Mouse (Mus musculus): ENCODE results near the gene Elane. TPM values are rescaled to one million over a fixed set of nuclear protein-coding genes. Genes with fewer than 3 reads are reported as not detected.

Elane gene
- total RNA-seq, 2 experiments from 2014 or later = not detected

DNA sequence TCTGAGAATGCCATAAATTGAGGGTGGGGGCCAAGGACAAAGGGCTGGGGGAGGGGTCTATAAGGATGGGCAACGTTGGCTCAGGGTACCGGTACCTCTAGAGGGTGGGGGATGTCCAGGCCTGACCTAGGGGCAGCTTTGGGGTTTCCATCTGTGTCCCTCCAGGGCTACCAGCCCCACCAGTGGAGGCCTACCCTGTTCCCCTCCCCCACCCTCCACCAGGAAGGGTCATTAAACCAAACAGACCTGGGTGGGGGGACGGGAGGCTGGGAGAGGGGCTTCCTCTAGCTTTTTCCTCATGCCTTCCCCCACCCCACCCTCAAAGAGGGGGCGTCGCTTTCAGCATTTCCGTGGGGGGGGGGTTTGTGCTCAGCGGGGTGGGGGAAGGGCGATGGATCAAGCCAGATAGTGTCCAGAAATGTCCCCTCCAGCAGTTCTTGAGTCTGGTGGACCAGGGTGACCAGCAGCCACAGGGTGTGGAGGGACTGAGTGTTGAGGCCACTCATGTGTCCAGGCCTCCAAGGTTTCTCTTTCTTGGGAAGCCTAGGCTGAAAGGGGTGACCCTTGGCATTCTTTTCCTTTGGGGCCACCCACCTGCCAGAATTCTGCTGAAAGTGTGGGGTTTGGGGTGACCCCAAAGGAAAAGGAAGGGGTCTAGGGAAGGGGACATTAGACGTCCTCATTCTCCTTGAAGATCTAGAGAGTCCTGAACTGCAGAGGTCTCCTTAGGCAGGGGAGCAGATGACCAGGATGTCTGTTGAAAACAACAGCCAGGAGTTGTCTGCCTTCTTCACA lies 43.1 kb downstream of the Elane start:
- TF ChIP-seq CTCF (IDR thresholded peaks at IDR 0.05) = no peak
- no peak overlapping the region for H3K27ac ChIP-seq
- no peak for DNase-seq (ENCODE audit: extremely low spot score in 1 of 2, low spot score in 2 of 2)
- intact Hi-C loops (cut with DNase I) = no loop called here
- H3K4me3 ChIP-seq = no peak overlapping the region

- Histone ChIP-seq H3K4me3 (no peak overlapping the region), H3K27ac (no peak overlapping the region)
- TF ChIP-seq CTCF (IDR thresholded peaks at IDR 0.05) = no peak
- intact Hi-C loops (cut with DNase I) = no loop called here
- no peak for DNase-seq (ENCODE audit: extremely low spot score in 1 of 2, low spot score in 2 of 2)
These were observed 44.1 kb downstream of the Elane start for GRCm38 (mm10) chr10:79929967-79930825.

- no peak for DNase-seq (ENCODE audit: extremely low spot score in 1 of 2, low spot score in 2 of 2)
- intact Hi-C loops (cut with DNase I) = no loop called here
- Histone ChIP-seq H3K27ac (no peak overlapping the region), H3K4me3 (no peak overlapping the region)
- no peak for TF ChIP-seq CTCF (IDR thresholded peaks at IDR 0.05)
These were observed 44.8 kb downstream of the Elane start for GRCm38 (mm10) chr10:79930826-79931186.

DNA sequence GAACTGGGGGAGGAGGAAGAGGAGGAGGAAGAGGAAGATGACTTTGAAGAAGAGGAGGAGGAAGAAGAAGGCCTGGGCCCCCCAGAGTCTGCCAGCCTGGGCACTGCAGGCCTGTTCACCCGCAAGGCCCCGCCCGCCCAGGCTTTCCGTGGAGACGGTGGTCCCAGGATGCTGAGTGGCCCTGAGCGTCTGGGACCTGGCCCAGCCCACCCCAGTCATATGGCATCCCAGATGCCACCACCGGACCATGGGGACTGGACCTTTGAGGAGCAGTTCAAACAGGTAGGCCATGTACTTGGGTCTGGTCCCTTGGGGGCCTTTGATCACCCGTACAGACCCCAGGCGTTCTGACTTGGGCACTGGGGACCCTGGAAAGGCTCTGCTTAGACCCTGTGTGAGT lies 45.8 kb downstream of the Elane start:
- intact Hi-C loops (cut with DNase I) = no loop called here
- H3K27ac ChIP-seq = no peak overlapping the region
- DNase-seq (ENCODE audit: extremely low spot score in 1 of 2, low spot score in 2 of 2) = no peak
- no peak for TF ChIP-seq CTCF (IDR thresholded peaks at IDR 0.05)
- no peak overlapping the region for H3K4me3 ChIP-seq

DNA sequence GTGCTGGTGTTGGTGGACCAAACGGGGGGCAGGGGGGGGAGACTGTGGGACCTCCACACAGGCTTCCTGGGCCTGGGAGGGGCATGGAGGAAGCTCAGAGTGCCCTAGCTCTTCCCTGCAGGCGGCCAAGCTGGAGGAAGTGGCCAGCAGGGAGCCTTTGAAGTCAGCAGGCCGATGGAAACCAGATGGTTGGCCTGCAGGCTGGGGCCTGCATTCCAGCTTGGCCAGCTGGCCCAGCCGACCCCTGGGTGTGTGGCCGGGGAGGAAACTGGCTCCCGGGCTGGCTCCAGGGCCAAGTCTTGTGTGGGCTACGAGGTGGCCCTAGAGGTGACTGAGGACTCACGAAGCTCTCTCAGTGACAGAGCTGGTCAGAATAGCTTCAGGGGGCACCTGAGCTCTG lies 46.7 kb downstream of the Elane start:
- H3K27ac ChIP-seq = peak overlapping the region; percentile 60; the same call in 1 of the 2 replicates
- no peak overlapping the region for H3K4me3 ChIP-seq
- peak; percentile 1; the same call in 1 of the 2 replicates for TF ChIP-seq CTCF (IDR thresholded peaks at IDR 0.05)
- DNase-seq (ENCODE audit: extremely low spot score in 1 of 2, low spot score in 2 of 2) = no peak
- intact Hi-C loops (cut with DNase I) = no loop called here

DNA sequence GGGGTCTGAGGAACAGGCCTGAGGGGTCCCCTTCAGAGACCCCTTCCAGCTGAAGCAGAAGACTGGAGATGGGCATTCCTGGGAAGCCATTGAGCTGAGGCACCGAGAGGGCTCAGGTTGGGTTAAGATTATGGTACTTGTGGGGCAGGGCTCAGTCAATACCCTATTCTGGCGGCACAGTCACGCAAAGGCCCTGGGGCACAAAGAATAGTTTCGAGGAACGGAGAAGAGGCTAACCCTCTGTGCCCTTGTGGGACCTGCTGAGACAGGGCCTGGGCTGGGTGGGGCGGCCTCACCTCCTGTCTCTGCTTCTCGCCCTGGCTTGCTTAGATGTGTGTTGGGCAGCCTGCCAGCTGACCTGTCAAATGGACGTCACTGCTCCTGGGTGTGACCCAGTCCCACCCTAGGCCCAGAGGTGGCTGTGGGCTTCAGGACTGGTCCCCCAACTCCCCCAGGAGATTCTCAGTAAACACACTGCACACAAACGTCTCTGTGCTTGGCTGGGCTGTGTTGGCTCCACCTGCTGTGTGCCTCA lies 47.2 kb downstream of the Elane start:
- H3K4me3 ChIP-seq = no peak overlapping the region
- H3K27ac ChIP-seq = peak overlapping the region; percentile 60; the same call in 1 of the 2 replicates
- intact Hi-C loops (cut with DNase I) = no loop called here
- TF ChIP-seq CTCF (IDR thresholded peaks at IDR 0.05) = no peak
- DNase-seq (ENCODE audit: extremely low spot score in 1 of 2, low spot score in 2 of 2) = no peak

GRCm38 (mm10) chr10:79933861-79934260 lies 47.8 kb downstream of the Elane start:
- no peak for DNase-seq (ENCODE audit: extremely low spot score in 1 of 2, low spot score in 2 of 2)
- no peak overlapping the region for H3K4me3 ChIP-seq
- intact Hi-C loops (cut with DNase I) = no loop called here
- 0 out of 2 replicates have a peak overlapping the region, but pooled peaks have one; percentile 16 for H3K27ac ChIP-seq
- no peak for TF ChIP-seq CTCF (IDR thresholded peaks at IDR 0.05)

DNA sequence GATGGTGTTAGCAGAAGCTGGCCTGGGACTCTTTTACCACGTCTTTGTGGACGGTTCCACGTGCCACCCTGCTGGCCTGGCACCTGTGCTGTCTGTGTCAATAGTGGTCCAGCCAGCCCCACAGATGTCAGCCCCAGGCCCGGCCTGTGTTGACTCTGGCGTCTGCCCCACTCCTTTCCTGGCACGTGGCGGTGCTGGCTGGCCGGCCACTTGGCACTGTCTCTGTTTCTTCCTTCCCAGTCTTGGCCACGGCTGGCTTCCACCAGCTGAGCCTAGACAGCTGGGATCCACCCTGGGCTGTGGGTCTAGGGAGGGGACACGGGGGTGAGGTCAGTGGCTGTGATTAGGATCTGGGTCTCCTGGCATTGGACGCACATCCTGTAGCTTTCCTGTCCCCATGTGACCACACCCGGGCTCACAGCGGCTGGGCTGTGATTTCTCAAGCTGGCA lies 48.2 kb downstream of the Elane start:
- 0 out of 2 replicates have a peak overlapping the region, but pooled peaks have one; percentile 16 for H3K27ac ChIP-seq

DNA sequence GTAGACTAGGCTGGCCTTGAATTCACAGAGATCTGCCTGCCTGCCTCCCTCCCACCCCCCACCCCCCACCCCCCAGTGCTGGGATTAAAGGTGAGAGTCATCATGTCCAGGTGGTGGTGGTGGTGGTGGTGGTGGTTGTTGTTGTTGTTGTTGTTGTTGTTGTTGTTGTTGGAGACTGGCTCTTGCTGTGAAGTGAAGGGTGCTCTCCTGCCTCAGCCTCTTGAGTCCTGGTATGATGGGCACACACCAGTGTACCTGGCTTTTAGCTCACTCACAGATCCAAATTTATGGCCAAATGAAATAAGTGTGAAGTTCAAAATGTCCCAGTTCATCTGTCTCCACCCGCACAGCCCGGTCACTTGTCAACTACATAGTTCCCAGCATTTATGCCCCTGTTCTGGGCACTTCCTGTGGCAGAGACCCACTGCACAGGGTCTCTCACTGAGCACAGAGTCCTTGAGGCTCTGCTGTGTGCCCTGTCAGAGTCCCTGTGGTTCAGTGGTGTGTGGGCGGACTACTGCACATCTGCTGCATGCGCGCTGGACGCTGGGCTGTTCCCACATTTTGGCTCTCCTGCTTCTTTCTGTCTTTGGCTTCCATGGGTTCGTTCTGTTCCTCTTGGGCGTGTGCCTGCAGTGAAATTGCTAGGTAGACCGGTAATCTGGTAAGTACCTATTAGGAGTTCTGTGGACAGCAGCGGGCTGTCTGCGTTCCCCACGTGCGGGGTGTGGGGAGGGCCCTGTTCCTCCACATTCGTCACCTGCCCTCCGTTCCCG lies 48.9 kb downstream of the Elane start:
- Histone ChIP-seq H3K27ac (0 out of 2 replicates have a peak overlapping the region, but pooled peaks have one; percentile 10), H3K4me3 (no peak overlapping the region)
- intact Hi-C loops (cut with DNase I) = no loop called here
- TF ChIP-seq CTCF (IDR thresholded peaks at IDR 0.05) = no peak
- no peak for DNase-seq (ENCODE audit: extremely low spot score in 1 of 2, low spot score in 2 of 2)

More for the DNA sequence above, 48.2 kb downstream of the Elane start:
- DNase-seq (ENCODE audit: extremely low spot score in 1 of 2, low spot score in 2 of 2) = peak; percentile 51 to 68
- TF ChIP-seq CTCF (IDR thresholded peaks at IDR 0.05) = no peak
- intact Hi-C loops (cut with DNase I) = no loop called here
- no peak overlapping the region for H3K4me3 ChIP-seq

- intact Hi-C loops (cut with DNase I) = no loop called here
- no peak for TF ChIP-seq CTCF (IDR thresholded peaks at IDR 0.05)
These were observed 50.4 kb downstream of the Elane start for GRCm38 (mm10) chr10:79936284-79936910.

DNA sequence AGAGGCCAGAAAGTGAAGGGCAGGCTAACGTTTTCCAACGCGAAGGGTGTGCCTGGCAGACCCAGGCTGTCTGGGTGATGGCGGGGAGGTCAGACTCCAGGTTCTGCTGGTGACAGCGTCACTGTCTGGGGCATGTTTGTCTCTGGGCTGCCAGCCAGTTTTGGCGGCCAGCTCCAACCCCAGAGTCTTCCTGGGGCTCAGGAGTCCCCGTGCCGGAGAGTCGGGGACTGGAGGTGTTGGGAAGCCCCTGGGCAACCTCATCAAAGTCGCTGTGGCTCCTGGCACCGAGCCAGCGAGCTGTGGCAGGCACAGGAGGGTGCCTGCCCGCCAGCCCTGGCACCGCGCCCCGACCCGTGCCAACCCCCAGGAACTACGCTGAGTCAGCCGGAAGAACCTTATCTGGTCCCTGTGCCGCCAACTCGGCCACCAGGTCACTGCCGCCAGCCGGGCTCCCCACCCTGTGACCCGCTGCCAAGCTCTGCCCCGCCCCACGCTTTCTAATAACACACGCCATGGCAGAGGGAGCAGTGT lies 50.9 kb downstream of the Elane start:
- intact Hi-C loops (cut with DNase I) = no loop called here
- TF ChIP-seq CTCF (IDR thresholded peaks at IDR 0.05) = no peak
- Histone ChIP-seq H3K4me3 (no peak overlapping the region), H3K27ac (no peak overlapping the region)
- no peak for DNase-seq (ENCODE audit: extremely low spot score in 1 of 2, low spot score in 2 of 2)

More at GRCm38 (mm10) chr10:79936284-79936910, 50.4 kb downstream of the Elane start:
- no peak overlapping the region for H3K4me3 ChIP-seq
- no peak overlapping the region for H3K27ac ChIP-seq
- no peak for DNase-seq (ENCODE audit: extremely low spot score in 1 of 2, low spot score in 2 of 2)

Small RNA genes within 50 kb of the gene (microRNA-seq; reads per million reads assigned to microRNA genes)
- gene Mir6910 = 0 reads per million in 2 experiments

Other genes starting within 250 kb of the Elane start
- 10 to 100 TPM; 47.8 to 48.1 TPM for gene Shc2, start 248.3 kb upstream of the Elane start, total RNA-seq (2021)
- under 1 TPM in 1 of 2 experiments, not detected in 1; 0.27 TPM for gene Odf3l2, start 240.5 kb upstream of the Elane start, total RNA-seq (2021)
- not detected for gene Madcam1, start 221.7 kb upstream of the Elane start, total RNA-seq (2021)
- gene Tpgs1, start 216.9 kb upstream of the Elane start, total RNA-seq (2021) = 10 to 100 TPM; 79.3 to 80.6 TPM
- 10 to 100 TPM; 80.7 to 84.8 TPM for gene Cdc34, start 204.1 kb upstream of the Elane start, total RNA-seq (2021)
- gene Gzmm, start 197.2 kb upstream of the Elane start, total RNA-seq (2021) = 1 to 10 TPM; 2.1 to 4.0 TPM
- 100 to 1,000 TPM; 539 to 573 TPM for gene Bsg, start 181.8 kb upstream of the Elane start, total RNA-seq (2021)
- gene Hcn2, start 169.6 kb upstream of the Elane start, total RNA-seq (2021) = 100 to 1,000 TPM; 129 to 142 TPM
- 10 to 100 TPM; 45.1 to 51.6 TPM for gene Polrmt, start 139.7 kb upstream of the Elane start, total RNA-seq (2021)
- 1 to 10 TPM; 4.5 to 4.8 TPM for gene Fgf22, start 131.2 kb upstream of the Elane start, total RNA-seq (2021)
- 10 to 100 TPM; 93.3 to 97.5 TPM for gene Rnf126, start 119.3 kb upstream of the Elane start, total RNA-seq (2021)
- 1 to 10 TPM; 2.5 to 2.6 TPM for gene Fstl3, start 109.0 kb upstream of the Elane start, total RNA-seq (2021)
- under 1 TPM; 0.58 to 0.75 TPM for gene Prss57, start 95.3 kb upstream of the Elane start, total RNA-seq (2021)
- gene Palm, start 92.7 kb upstream of the Elane start, total RNA-seq (2021) = 100 to 1,000 TPM; 293 to 312 TPM
- under 1 TPM; 0.59 to 0.89 TPM for gene Misp, start 65.3 kb upstream of the Elane start, total RNA-seq (2021)
- 10 to 100 TPM; 55.5 to 61.7 TPM for gene Ptbp1, start 31.8 kb upstream of the Elane start, total RNA-seq (2021)
- 1 to 10 TPM; 1.7 to 2.6 TPM for gene Prtn3, start 11.8 kb upstream of the Elane start, total RNA-seq (2021)
- 10 to 100 TPM; 51.8 to 63.0 TPM for gene Plppr3, start 11.6 kb upstream of the Elane start, total RNA-seq (2021)
- gene Cfd, start 4.6 kb downstream of the Elane start, total RNA-seq (2021) = not detected
- 10 to 100 TPM; 55.3 to 55.5 TPM for gene Med16, start 22.7 kb downstream of the Elane start, total RNA-seq (2021)
- gene Gm26602, start 24.6 kb downstream of the Elane start, total RNA-seq (2021) = not detected
- 1 to 10 TPM; 6.6 to 9.1 TPM for gene Kiss1r, start 30.7 kb downstream of the Elane start, total RNA-seq (2021)
- gene R3hdm4, start 35.0 kb downstream of the Elane start, total RNA-seq (2021) = 100 to 1,000 TPM; 318 to 346 TPM
- 1 to 10 TPM; 5.7 to 10.0 TPM for gene Arid3a, start 40.8 kb downstream of the Elane start, total RNA-seq (2021)
- gene Wdr18, start 73.9 kb downstream of the Elane start, total RNA-seq (2021) = 10 to 100 TPM; 45.4 to 49.4 TPM
- gene Grin3b, start 84.5 kb downstream of the Elane start, total RNA-seq (2021) = under 1 TPM; 0.14 to 0.20 TPM
- 100 to 1,000 TPM; 122 to 126 TPM for gene Tmem259, start 98.1 kb downstream of the Elane start, total RNA-seq (2021)
- 1 to 10 TPM; 5.6 to 8.0 TPM for gene Cnn2, start 102.3 kb downstream of the Elane start, total RNA-seq (2021)
- gene Abca7, start 110.2 kb downstream of the Elane start, total RNA-seq (2021) = 10 to 100 TPM; 13.5 to 13.8 TPM
- gene Arhgap45, start 130.4 kb downstream of the Elane start, total RNA-seq (2021) = 1 to 10 TPM; 3.5 TPM
- 10 to 100 TPM; 73.0 to 76.0 TPM for gene Polr2e, start 153.5 kb downstream of the Elane start, total RNA-seq (2021)
- 100 to 1,000 TPM; 494 to 526 TPM for gene Gpx4, start 160.9 kb downstream of the Elane start, total RNA-seq (2021)
- 10 to 100 TPM; 21.4 to 22.1 TPM for gene Sbno2, start 219.3 kb downstream of the Elane start, total RNA-seq (2021)
- 100 to 1,000 TPM; 102 to 106 TPM for gene Stk11, start 229.6 kb downstream of the Elane start, total RNA-seq (2021)